Mouse (Mus musculus): Measurements from ENCODE around the gene Ankef1.

DNA sequence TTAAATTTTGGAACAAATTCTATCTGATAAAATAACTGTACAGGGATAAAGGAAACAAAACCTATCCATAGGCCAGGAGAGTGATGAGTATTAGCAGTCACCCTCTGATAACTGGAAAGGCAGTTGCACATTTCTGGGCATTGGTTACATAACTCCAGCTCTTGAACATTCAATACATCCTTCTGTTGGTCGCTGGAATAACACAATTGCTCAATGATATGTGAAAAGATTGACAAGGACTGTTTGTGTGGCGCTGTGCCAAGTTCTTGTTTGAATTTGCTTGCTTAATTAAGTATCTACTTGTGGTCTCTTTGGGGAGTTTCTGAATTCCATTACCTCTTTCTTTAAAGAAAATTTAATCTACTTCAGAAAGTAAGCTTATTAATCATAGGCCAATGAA lies 81.1 kb downstream of the Ankef1 start:
- TF ChIP-seq POLR2A (IDR thresholded peaks at IDR 0.05; ENCODE audit: low read depth, low read length), result no peak
- no peak for TF ChIP-seq CTCF (IDR thresholded peaks at IDR 0.05; ENCODE audit: extremely low read depth, insufficient read depth, insufficient read length, insufficient replicate concordance)

Measured in spleen, adult 2 months (tissue).